Mouse (Mus musculus): ENCODE data around the gene Cep295. TPM values are rescaled to one million over a fixed set of nuclear protein-coding genes. Genes with fewer than 3 reads are reported as not detected.

Cep295 gene
- polyA plus RNA-seq, 1 experiment from 2014 or later: 7.9 TPM

DNA sequence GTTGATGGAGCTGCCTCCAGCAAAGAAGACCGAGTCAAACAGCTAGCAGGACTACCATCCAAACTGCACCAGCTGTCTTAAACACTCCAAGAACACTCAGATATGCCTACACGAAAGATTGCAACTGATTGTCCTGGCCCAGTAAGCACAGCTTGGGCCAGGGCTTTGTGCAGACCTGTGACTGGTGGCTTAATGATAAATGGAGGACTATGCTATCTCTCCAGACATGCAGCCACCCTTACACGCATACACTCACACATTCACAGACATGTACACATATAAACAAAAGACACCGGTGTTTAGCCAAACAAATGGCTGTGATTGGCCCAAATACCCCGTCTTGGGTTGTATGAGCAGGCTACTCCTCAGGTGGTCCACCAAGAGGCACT lies 77.1 kb downstream of the Cep295 start:
- no peaks in the 10 kb centered on the region for H3K9me3 ChIP-seq
- H3K4me2 ChIP-seq: peak overlapping the region; percentile 86
- H3K36me3 ChIP-seq: peaks cover 21% of the 10 kb centered on the region
- H3K4me1 ChIP-seq: peaks cover 24% of the 10 kb centered on the region
- H3K9ac ChIP-seq: peak overlapping the region; percentile 93
- 49% methylated on average over 5 of the region's 5 CpGs for WGBS
- ATAC-seq (ENCODE audit: extremely low read depth, insufficient number of reproducible peaks, low FRiP score, low TSS enrichment): no peak
- peak overlapping the region; percentile 26; the same call in 1 of the 2 replicates for H3K27ac ChIP-seq (replicated peaks)
- peak overlapping the region; percentile 75 for H3K4me3 ChIP-seq
- no peaks in the 10 kb centered on the region for H3K27me3 ChIP-seq (replicated peaks)

DNA sequence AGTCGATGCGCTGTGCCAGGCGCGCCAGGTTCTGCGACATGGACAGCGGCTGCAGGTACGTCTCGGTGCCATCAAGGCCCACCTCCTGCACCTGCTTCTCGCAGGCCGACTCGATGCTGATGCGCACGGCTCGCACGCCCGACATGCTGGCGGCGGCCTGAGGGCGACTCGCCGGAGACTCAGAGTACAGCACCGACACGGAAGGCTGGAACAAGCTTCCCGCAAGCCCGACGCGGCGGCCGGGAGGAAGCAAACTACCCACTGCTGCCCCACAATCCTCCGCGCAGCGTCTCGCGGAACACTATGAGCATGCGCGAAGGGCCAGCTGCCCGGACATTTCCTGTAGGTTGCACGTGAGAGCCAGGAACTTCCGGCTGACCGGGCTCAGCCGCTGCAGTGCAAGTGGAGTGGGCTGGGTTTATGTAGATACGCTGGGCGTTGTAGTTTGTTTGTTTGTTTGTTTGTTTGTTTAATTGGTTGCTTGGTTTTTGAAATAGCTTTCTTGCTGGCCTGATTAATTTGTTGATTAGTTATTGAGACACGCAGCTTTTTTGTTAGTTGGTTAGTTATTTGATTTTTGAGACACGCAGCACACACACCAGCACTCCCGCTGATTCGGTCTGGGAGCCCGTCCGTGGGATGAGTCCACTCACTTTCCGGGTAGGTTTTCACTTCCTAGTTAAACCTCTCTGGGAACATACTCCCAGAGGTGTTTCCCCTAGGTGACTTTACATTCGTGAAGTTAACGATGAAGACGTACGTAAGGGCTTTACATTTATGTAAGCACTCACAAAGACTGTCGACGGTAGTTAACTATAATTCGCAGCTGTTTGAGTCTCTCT lies 77.7 kb downstream of the Cep295 start, which contains the start of gene Med17:
Gene Med17, minus strand, starts transcription at position 283 of the 842 bp plus-strand sequence.
- Histone ChIP-seq H3K4me1 (peaks cover 24% of the 10 kb centered on the region), H3K4me2 (peak within 1 kb of the TSS; percentile 86), H3K27me3 (replicated peaks) (no peaks in the 10 kb centered on the region), H3K9me3 (no peaks in the 10 kb centered on the region), H3K9ac (peak within 1 kb of the TSS; percentile 93), H3K4me3 (peak within 1 kb of the TSS; percentile 75), H3K36me3 (peaks cover 27% of the 10 kb centered on the region), H3K27ac (replicated peaks) (peak within 1 kb of the TSS; percentile 77)
- 2% methylated on average over 57 of the region's 57 CpGs for WGBS
- ATAC-seq (ENCODE audit: extremely low read depth, insufficient number of reproducible peaks, low FRiP score, low TSS enrichment): peak; percentile 90

DNA sequence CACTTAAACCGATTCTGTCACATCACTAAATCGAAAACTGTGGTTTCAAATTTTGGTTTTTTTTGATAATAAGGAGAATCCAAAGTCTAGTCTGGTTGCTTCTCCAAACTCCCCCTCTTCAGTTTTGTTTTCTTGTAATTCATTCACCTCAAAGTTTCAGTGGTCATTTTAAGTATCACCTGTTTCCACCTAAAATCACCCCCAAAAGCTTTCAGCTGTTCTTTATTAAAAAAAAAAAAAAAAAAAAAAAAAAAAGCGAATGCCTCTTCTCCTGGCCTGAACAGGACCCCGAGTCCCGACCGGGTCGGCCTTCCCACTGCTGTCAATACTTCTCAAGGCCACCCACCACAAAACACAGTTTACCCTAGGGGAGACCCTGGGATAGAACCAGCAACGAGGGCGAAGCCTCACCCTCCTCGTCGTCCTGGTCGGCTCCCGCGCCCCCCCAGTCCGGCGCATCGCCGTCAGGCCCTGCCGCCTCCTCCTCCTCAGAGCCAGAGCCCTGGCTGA lies 78.4 kb downstream of the Cep295 start:
- no peak; the same call in 1 of the 2 replicates for ATAC-seq (ENCODE audit: extremely low read depth, insufficient number of reproducible peaks, low FRiP score, low TSS enrichment)
- H3K4me2 ChIP-seq: peak overlapping the region; percentile 86
- H3K27ac ChIP-seq (replicated peaks): peak overlapping the region; percentile 77
- peak overlapping the region; percentile 93 for H3K9ac ChIP-seq
- no peaks in the 10 kb centered on the region for H3K9me3 ChIP-seq
- H3K4me1 ChIP-seq: peaks cover 24% of the 10 kb centered on the region
- peaks cover 34% of the 10 kb centered on the region for H3K36me3 ChIP-seq
- 9% methylated on average over 19 of the region's 19 CpGs for WGBS
- H3K27me3 ChIP-seq (replicated peaks): no peaks in the 10 kb centered on the region
- H3K4me3 ChIP-seq: peak overlapping the region; percentile 75

DNA sequence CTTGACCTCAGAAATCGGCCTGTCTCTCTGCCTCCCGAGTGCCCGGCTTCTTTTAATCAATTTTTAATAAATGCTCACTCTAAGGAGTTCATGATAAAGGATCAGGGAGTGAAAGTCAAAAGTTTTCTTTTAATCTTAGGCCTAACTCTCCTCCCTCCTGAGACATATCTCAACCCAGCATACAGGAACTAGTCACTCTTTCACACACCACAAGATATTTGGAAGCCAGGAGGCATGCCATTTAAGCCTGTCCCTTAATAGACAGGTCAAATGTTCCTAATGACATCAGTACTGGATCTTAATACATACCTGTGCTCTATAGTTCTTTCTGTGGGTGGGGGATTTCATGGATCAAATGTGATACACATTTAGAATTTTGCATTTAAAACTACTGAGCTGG lies 79.2 kb downstream of the Cep295 start:
- peak overlapping the region; percentile 93; the same call in 1 of the 2 replicates for H3K9ac ChIP-seq
- no peaks in the 10 kb centered on the region for H3K9me3 ChIP-seq
- ATAC-seq (ENCODE audit: extremely low read depth, insufficient number of reproducible peaks, low FRiP score, low TSS enrichment): no peak
- H3K4me1 ChIP-seq: peaks cover 24% of the 10 kb centered on the region
- no peak overlapping the region for H3K27ac ChIP-seq (replicated peaks)
- H3K4me3 ChIP-seq: 0 out of 2 replicates have a peak overlapping the region, but pooled peaks have one; percentile 75
- 90% methylated on average over 3 of the region's 3 CpGs for WGBS
- no peaks in the 10 kb centered on the region for H3K27me3 ChIP-seq (replicated peaks)
- peaks cover 38% of the 10 kb centered on the region for H3K36me3 ChIP-seq
- H3K4me2 ChIP-seq: peak overlapping the region; percentile 86; the same call in 1 of the 2 replicates

DNA sequence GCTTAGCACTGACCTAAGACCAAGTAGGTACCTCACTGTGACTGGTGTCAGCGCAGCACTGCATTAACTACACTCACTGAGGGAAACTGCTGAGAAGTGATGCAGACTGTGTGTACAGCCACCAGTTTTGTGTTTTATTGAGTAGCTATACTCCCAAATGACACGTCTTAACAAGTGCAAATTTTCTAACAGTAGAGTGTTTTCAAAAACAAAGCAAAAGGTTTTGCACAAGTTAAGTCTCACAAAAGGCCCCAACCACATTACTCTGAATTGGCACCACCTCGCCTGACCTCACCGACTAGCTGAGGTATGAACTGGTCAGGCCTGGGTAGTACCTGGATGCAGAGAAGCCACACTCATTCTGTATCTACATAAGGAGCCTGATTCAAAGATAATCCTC lies 80.7 kb downstream of the Cep295 start:
- no peaks in the 10 kb centered on the region for H3K27me3 ChIP-seq (replicated peaks)
- H3K36me3 ChIP-seq: peaks cover 53% of the 10 kb centered on the region
- H3K4me3 ChIP-seq: no peak overlapping the region
- no peaks in the 10 kb centered on the region for H3K9me3 ChIP-seq
- WGBS: 90% methylated on average over 4 of the region's 4 CpGs
- H3K27ac ChIP-seq (replicated peaks): no peak overlapping the region
- no peak overlapping the region for H3K4me2 ChIP-seq
- H3K9ac ChIP-seq: no peak overlapping the region; the same call in 1 of the 2 replicates
- H3K4me1 ChIP-seq: peaks cover 24% of the 10 kb centered on the region
- no peak for ATAC-seq (ENCODE audit: extremely low read depth, insufficient number of reproducible peaks, low FRiP score, low TSS enrichment)

DNA sequence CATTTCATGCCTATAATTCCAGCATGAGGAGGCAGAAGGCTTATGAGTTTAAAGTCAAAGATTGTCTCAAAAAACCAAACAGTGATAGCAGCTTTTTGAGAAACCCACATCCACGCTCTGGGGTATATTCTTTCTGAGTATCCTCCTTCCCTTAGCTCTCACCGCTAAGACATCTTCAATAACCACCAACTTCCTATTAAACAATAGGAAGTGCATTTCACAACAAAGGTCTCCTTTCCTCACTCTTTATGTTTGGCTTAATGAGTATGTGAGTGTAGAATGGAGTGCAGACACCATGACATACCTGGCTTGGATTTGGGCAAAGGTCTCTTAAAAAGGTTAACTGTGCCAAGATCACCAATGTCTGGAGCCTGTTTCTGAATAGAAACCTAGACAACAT lies 83.6 kb downstream of the Cep295 start:
- 89% methylated on average over 2 of the region's 2 CpGs for WGBS
- no peak for ATAC-seq (ENCODE audit: extremely low read depth, insufficient number of reproducible peaks, low FRiP score, low TSS enrichment)
- Histone ChIP-seq H3K27me3 (replicated peaks) (no peaks in the 10 kb centered on the region), H3K27ac (replicated peaks) (no peak overlapping the region), H3K4me1 (peaks cover 15% of the 10 kb centered on the region), H3K36me3 (peaks cover 82% of the 10 kb centered on the region), H3K9me3 (no peaks in the 10 kb centered on the region), H3K4me2 (no peak overlapping the region), H3K9ac (no peak overlapping the region), H3K4me3 (no peak overlapping the region)

Small RNAs within 50 kb of the gene (microRNA-seq; reads per million reads assigned to microRNA genes)
- not detected for gene Gm49349
- not detected for gene mmu-mir-7650

Other genes starting within 250 kb of the Cep295 start
- gene Hephl1, start 245.7 kb downstream of the Cep295 start, polyA plus RNA-seq (2015; fragmentation: Nextera tagmentation; extraction: Ambion mirVana): not detected in 2 replicates
- 2.6 TPM in 2 replicates for gene Vstm5, start 118.7 kb downstream of the Cep295 start, polyA plus RNA-seq (2015; fragmentation: Nextera tagmentation; extraction: Ambion mirVana)
- gene Med17, start 77.9 kb downstream of the Cep295 start, polyA plus RNA-seq (2015; fragmentation: Nextera tagmentation; extraction: Ambion mirVana): 20.6 and 21.1 TPM in 2 replicates
- 43.5 and 46.9 TPM in 2 replicates for gene Taf1d, start 51.6 kb downstream of the Cep295 start, polyA plus RNA-seq (2015; fragmentation: Nextera tagmentation; extraction: Ambion mirVana)
- gene 4931406C07Rik, start 51.3 kb downstream of the Cep295 start, polyA plus RNA-seq (2015; fragmentation: Nextera tagmentation; extraction: Ambion mirVana): 6.1 and 6.5 TPM in 2 replicates
- gene Smco4, start 135.6 kb upstream of the Cep295 start, polyA plus RNA-seq (2015; fragmentation: Nextera tagmentation; extraction: Ambion mirVana): 1.6 and 2.3 TPM in 2 replicates